Mouse (Mus musculus) CD4-positive, CD25-positive, alpha-beta regulatory T cell, adult 4 months (primary cell): ENCODE results near the gene Scg3. TPM values are rescaled to one million over a fixed set of nuclear protein-coding genes. Genes with fewer than 3 reads are reported as not detected.
"Not testable (repeated sequence)": the region's sequence is repeated elsewhere in the genome, so short reads cannot be mapped to it uniquely, and the experiment has no call there.

Experiments
- ATAC-seq: one replicate; pipeline ENCODE4 v1.8.0; 2017
- polyA plus RNA-seq, 2 experiments: library from polyadenylated mRNA; unstranded; fragments of 100-300 nt; shearing (Covaris generic); gene quantifications; one replicate each; pipeline ENCODE4 v1.2.1; 2017

Scg3 gene
- not detected for polyA plus RNA-seq

- no peak for ATAC-seq
Observed at GRCm38 (mm10) chr9:75683426-75684191, at the start of gene Scg3. Gene Scg3 (minus strand): TSS chr9:75684056.

- no peak for ATAC-seq
Observed at GRCm38 (mm10) chr9:75719952-75720687, 36.3 kb upstream of the Scg3 start.

GRCm38 (mm10) chr9:75719481-75719880 is 35.6 kb upstream of the Scg3 start:
- ATAC-seq: no peak

GRCm38 (mm10) chr9:75684772-75685171 is 916 bp upstream of the Scg3 start:
- no peak for ATAC-seq

GRCm38 (mm10) chr9:75684292-75684691 is 436 bp upstream of the Scg3 start:
- no peak for ATAC-seq

- no peak for ATAC-seq
Observed at GRCm38 (mm10) chr9:75680606-75681005, 3.2 kb downstream of the Scg3 start.

- no peak for ATAC-seq
Observed at GRCm38 (mm10) chr9:75679629-75680028, 4.2 kb downstream of the Scg3 start.

- ATAC-seq: no peak
Observed at GRCm38 (mm10) chr9:75678341-75678740, 5.5 kb downstream of the Scg3 start.

GRCm38 (mm10) chr9:75676226-75676625 is 7.6 kb downstream of the Scg3 start:
- ATAC-seq: no peak

GRCm38 (mm10) chr9:75672769-75673168 is 11.1 kb downstream of the Scg3 start:
- no peak for ATAC-seq

GRCm38 (mm10) chr9:75666612-75667011 is 17.2 kb downstream of the Scg3 start:
- ATAC-seq: no peak

GRCm38 (mm10) chr9:75665364-75665763 is 18.5 kb downstream of the Scg3 start:
- no peak for ATAC-seq

- no peak for ATAC-seq
Observed at GRCm38 (mm10) chr9:75660917-75661316, 22.9 kb downstream of the Scg3 start.

- ATAC-seq: not testable (repeated sequence)
Observed at GRCm38 (mm10) chr9:75656456-75656855, 27.4 kb downstream of the Scg3 start.

- ATAC-seq: no peak
Observed at GRCm38 (mm10) chr9:75653981-75654911, 29.6 kb downstream of the Scg3 start.

GRCm38 (mm10) chr9:75645405-75645804 is 38.5 kb downstream of the Scg3 start:
- peak; percentile 81 for ATAC-seq

- ATAC-seq: no peak
Observed at GRCm38 (mm10) chr9:75634226-75634625, 49.6 kb downstream of the Scg3 start.

GRCm38 (mm10) chr9:75633603-75634002 is 50.3 kb downstream of the Scg3 start:
- no peak for ATAC-seq

- peak; percentile 27 for ATAC-seq
Observed at GRCm38 (mm10) chr9:75632902-75633301, 51.0 kb downstream of the Scg3 start.

GRCm38 (mm10) chr9:75632111-75632510 is 51.7 kb downstream of the Scg3 start:
- ATAC-seq: no peak

GRCm38 (mm10) chr9:75630823-75631454 is 52.9 kb downstream of the Scg3 start:
- peak; percentile 76 for ATAC-seq

- peak; percentile 11 for ATAC-seq
Observed at GRCm38 (mm10) chr9:75626308-75626604, 57.6 kb downstream of the Scg3 start.
